Comparison of ENCODE assay signal across 8 mouse cellular contexts in the genomic region with DNA sequence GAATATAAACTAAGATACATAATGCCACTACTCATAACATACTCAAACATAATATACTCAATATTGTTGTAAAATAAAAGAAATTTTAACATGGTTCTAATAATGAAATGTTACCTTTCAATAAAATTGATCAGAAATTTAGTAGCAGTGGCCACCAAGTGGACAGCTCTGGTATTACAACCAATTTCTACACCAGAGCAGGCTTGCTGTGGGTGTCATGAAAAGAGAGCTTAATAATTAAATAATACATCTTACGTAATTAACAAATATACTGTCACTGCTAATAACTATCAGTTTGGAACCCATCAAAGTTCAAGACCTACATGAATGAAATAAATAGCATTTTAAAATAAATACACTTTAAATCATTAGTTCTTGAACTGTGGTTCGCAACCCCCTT.
DNase-seq lines count a peak whose midpoint lies in the region; ATAC-seq lines count a peak whose summit lies in the region.

No protein-coding gene starts in this region.

- 0 out of 2 replicates have a peak, but pooled peaks have one; percentile 34 for ATAC-seq in forebrain, embryonic 14.5 days
- no peak for ATAC-seq in forebrain, embryonic 15.5 days (replicated peaks)
- peak; percentile 49; the same call in 1 of the 2 replicates for ATAC-seq in megakaryocyte, adult 5-6 weeks (ENCODE audit: poor library complexity, severe bottlenecking)

- H3K27ac ChIP-seq in forebrain, embryonic 14.5 days (ENCODE audit: low read depth, low read length), result no peak overlapping the region
- H3K27ac ChIP-seq in forebrain, embryonic 15.5 days (replicated peaks), result no peak overlapping the region

- WGBS in forebrain, embryonic 14.5 days, result 69% methylated on average over 2 of the region's 2 CpGs
- 66% methylated on average over 2 of the region's 2 CpGs for WGBS in forebrain, embryonic 15.5 days

- H3K4me2 ChIP-seq in forebrain, embryonic 14.5 days (ENCODE audit: low read length), result no peak overlapping the region
- no peak overlapping the region for H3K4me2 ChIP-seq in forebrain, embryonic 15.5 days (replicated peaks)

- no peak overlapping the region for H3K4me3 ChIP-seq in forebrain, embryonic 14.5 days (ENCODE audit: low read depth, low read length)
- no peak overlapping the region for H3K4me3 ChIP-seq in forebrain, embryonic 15.5 days

- DNase-seq in forebrain, embryonic 14.5 days (ENCODE audit: low spot score), result peak; percentile 74
- peak; percentile 16 for DNase-seq in thymus, postnatal 0 days (ENCODE audit: low spot score)
- no peak for DNase-seq in thymus, postnatal 36 days
- DNase-seq in embryo, embryonic 10.5 days (ENCODE audit: low spot score), result peak; percentile 67
- peak; percentile 68 for DNase-seq in layer of hippocampus, adult 11-12 months (ENCODE audit: low spot score)
- DNase-seq in ovary, postnatal 10 days (ENCODE audit: low spot score), result no peak

- no peaks in the 10 kb centered on the region for H3K27me3 ChIP-seq in forebrain, embryonic 14.5 days (replicated peaks; ENCODE audit: control insufficient read depth, insufficient read depth, low read length)
- no peaks in the 10 kb centered on the region for H3K27me3 ChIP-seq in forebrain, embryonic 15.5 days

- no peak overlapping the region for H3K9ac ChIP-seq in forebrain, embryonic 14.5 days (ENCODE audit: low read length)
- H3K9ac ChIP-seq in forebrain, embryonic 15.5 days (replicated peaks), result no peak overlapping the region

- H3K36me3 ChIP-seq in forebrain, embryonic 14.5 days (ENCODE audit: control insufficient read depth, insufficient read depth, low read length), result no peaks in the 10 kb centered on the region
- no peaks in the 10 kb centered on the region for H3K36me3 ChIP-seq in forebrain, embryonic 15.5 days

- H3K4me1 ChIP-seq in forebrain, embryonic 14.5 days (ENCODE audit: control insufficient read depth, insufficient read depth, low read length), result no peaks in the 10 kb centered on the region
- no peaks in the 10 kb centered on the region for H3K4me1 ChIP-seq in forebrain, embryonic 15.5 days

- no peaks in the 10 kb centered on the region for H3K9me3 ChIP-seq in forebrain, embryonic 14.5 days (replicated peaks; ENCODE audit: control insufficient read depth, low read length)
- H3K9me3 ChIP-seq in forebrain, embryonic 15.5 days, result no peaks in the 10 kb centered on the region; the same call in 1 of the 2 replicates

Comparison
In these comparisons a context has a peak if more than half of its experiments do, and no peak if none do; other contexts are left out.
1. DNase-seq: peak in forebrain, embryonic 14.5 days (single experiment), thymus, postnatal 0 days (single experiment), embryo, embryonic 10.5 days (single experiment) and layer of hippocampus, adult 11-12 months (single experiment); none in thymus, postnatal 36 days (0 of 2) and ovary, postnatal 10 days (single experiment).